Mouse (Mus musculus) layer of hippocampus, postnatal 25 days (tissue): Measurements from ENCODE around the gene Abhd12. TPM values are rescaled to one million over a fixed set of nuclear protein-coding genes. Genes with fewer than 3 reads are reported as not detected.
A peak's percentile ranks its signal among the peaks of the same experiment; 100 is the strongest.

ENCODE experiments used
- DNase-seq, 2 experiments: peaks; one replicate each; pipeline ENCODE4 v3.0.0; 2022; ENCODE audit warnings: mixed read lengths in 2 of 2, low spot score in 1 of 2; ENCODE audit errors: extremely low spot score in 1 of 2
- total RNA-seq, 2 experiments: library from RNA; stranded (reverse); gene quantifications; 2 replicates each; pipeline ENCODE4 v1.2.3; 2021

The Abhd12 gene
- total RNA-seq, 2 experiments from 2014 or later = 296 to 326 TPM

DNA sequence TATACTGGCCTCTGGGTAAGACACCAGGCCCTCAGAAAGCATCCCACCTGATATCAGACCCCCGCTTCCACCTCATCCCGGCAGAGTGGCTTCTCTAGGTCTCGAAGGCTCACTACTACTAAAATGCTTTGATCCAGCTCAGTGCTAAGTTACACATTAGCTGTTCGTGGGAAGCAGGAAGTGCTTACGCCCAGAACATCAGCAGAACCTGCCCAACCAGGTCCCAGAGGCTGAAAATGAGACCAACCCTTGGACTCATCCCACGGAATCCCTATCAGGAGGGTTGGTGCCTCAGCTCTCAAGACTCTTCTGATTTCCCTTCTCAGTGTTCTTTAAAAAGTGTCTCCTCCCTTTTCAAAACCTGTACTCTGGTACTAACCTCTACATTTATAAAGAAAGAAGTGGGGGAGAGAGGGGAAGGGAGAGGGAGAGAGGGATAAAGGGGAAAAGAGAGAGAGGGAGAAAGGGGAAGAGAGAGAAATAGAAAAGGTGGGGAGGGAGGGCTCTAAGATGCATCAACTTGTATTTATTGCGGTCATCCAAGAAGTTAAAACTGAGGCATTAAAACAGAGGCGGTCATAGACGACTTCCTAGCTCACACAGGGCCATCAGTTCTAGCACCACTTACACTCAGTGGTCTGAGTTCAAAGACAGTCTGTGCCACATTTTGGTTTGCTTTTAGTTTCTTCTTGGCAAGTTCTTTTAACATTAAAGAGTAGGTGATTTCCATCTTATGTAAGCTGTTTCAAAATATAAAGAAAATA, 45.6 kb downstream of the Abhd12 start:
- no peak for DNase-seq

DNA sequence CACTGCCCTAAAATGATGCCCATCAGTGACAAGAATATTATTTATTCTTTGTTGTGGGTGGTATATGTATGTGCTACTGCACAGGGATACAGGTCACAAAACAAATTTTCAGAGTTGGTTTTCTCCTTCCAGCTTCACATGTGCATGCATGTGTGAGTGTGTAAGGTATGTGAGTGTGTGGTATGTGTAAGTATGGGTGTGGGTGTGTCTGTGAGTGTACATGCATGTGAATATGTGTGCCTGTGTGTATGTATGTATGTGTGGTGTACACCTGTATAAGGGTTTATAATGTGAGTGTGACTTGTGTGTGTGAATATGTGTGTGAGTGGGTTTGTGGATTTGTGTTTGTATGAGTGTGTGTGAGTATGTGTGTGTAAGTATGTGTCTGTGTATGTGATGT, 49.4 kb downstream of the Abhd12 start:
- DNase-seq = no peak

DNA sequence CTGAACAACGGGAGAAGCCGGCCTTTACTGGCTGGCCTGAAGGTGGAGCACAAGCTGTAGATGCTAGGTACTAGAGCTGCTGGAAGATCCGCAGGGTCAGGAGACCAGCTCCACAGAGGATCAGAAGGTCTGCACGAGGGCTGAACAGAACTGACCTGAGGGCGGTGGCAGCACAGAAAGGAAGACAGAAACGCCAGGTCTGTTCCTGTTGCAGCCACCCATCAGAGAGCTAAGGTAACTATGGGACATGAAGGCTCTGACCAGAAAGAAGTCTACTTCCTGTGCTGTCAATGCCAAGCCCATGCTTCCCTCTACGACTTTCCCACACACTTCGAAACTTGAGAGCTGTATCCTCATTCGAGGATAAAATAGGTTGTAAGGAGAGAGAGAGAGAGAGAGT, 53.3 kb downstream of the Abhd12 start:
- no peak for DNase-seq

DNA sequence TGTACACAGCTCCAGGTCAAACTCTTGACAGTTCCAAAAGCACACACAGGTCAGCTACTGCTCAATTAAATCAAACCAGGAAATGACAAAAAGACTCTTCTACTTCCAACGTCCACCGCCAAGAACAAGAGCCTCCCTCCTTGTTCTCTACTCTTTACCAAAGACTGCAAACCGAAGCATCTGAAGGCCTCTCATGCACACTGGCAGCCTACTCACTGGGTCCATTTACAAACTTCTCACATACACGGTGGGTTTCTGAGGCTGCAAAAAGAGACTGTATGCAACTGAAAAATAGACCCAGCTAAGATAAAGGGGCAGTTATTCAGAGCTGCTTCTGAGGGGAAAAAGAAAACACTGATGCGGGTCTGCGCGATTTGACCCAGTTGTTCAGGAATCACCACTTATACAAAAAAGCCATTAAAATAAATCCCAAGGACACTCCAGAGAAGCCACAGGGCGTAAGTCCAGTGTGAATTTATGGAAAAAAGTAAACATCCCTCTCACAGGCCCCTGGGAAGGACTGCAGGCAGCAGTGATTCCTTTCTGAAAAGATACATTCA, 57.0 kb downstream of the Abhd12 start:
- no peak for DNase-seq

DNA sequence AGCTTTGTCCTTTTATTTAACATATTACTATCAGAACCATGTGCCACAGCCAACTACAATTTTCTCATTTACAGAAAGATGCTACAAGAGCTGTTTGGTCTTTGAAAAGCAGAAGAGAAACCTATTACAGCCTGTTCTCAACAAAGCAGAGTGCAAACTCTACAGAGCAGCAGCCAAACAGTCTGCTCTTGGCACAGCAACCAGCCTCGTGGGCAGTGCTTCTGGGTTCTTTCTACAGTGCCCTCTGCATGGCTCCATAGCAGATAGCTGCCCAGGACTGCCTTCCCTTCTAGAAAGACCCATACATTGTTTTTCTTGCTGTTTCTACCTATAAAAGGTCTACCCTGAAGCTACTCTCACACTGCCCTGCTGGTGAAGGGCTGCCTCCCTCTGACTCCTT, 59.7 kb downstream of the Abhd12 start:
- DNase-seq = peak in 1 of 2 experiments; percentile 42

DNA sequence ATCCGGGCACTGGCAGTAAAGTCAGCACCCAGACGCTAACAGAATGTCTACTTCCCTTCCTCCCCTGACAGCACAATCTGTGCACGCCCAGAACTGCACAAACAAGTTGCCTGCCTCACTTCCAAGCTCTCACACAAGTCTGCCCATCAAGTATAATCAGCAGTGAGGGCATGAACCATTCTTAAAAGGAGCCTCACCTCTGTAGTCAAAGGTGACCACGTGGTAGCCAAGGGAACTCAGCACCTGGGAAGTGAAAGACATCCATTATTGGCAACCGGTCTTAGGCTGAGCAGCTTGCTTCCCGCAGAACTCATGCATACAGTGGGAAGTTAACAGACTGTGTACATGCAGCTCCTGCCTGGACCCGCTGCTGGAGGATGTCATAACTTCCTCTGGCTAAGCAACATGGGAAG, 62.5 kb downstream of the Abhd12 start:
- DNase-seq = peak in 1 of 2 experiments; percentile 34

DNA sequence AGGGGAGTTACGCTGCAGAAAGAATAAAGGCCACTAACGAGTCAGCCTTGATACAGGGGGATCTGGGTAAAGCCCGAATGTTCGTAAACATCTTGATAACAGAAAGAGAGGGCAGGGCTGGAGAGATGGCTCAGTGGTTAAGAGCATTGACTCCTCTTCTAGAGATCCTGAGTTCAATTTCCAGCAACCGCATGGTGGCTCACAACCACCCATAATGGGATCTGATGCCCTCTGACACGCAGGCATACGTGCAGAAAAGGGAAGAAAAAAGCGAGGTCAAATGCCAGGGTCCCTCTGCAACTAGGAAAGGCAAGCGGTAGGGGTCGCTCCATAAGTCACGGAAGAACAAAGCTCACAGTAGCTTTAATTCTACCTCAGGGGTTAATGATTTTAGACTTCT, 63.4 kb downstream of the Abhd12 start:
- peak in 1 of 2 experiments; percentile 2 for DNase-seq

DNA sequence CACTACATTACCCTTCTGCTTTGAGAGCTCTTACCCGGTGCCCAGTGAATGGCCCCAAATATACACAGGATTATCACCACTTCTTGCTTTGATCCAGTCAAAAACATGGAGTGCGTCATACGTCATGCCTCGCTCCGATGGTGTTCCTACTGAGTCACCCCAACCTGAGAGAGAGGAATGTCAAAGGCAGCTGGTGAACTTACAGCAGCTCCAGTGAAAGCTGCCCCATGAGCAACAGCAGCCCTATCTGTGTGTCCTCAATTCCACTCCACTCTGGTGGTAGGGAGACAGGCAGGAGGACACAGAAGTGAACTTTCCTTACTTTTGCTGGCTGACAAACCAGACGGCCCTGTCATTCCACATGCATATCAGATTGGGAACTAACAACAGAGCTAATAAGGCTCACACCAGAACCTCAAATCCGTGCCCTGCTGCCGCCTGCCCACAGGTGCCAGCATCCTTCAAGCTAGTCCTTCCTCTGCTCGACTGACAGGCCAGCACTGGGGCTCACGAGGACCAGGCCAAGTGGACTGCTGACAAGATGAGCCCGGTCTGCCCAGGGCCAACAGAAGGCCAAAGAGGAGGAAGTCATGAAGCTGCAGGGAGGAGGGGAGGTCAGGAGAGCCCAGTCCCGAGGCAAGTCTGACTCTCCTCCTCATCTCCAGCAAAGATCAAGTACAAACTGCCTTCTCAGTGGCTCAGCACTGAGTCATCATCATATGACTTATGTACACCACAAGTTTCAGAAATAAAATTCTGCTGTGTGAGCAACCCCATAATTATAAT, 64.7 kb downstream of the Abhd12 start:
- DNase-seq = no peak

DNA sequence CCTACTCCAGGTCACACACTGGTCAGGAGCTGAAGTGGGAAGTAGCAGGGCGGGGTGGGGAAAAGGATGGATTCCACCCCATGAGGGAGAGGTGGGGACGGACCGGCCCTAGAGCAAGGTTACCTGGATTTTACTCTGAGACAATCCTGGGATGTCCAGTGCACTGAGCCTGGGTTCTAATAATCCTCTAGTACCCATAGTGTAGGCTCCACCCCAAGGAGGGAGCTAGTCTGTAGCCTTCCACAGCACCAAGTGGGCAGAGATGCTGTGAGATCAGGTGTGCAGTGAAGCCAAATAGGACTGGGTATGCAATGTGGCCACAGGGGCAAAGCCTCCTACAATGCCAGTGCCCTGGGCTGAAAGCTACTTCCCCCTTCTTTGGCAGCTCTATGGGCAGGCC, 66.8 kb downstream of the Abhd12 start:
- no peak for DNase-seq

DNA sequence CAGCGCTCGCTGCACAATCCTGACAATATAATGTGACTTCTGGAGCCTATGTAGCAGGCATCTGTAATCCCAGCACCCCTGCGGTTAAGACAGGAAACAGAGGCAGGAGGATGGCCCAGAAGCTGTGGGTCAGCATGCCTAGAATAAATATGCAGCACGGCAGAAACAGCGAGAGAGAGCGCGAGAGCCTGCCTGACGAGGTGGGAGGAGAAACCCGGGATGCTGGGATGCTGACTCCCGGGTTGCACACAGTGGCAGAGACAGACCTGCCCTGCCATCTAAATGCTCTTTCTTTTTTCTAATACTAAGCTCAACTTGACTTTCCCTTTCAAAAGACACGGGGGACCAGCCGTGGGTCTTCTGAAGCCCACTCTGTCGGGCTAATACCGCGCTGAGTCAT, 67.6 kb downstream of the Abhd12 start:
- DNase-seq = no peak

DNA sequence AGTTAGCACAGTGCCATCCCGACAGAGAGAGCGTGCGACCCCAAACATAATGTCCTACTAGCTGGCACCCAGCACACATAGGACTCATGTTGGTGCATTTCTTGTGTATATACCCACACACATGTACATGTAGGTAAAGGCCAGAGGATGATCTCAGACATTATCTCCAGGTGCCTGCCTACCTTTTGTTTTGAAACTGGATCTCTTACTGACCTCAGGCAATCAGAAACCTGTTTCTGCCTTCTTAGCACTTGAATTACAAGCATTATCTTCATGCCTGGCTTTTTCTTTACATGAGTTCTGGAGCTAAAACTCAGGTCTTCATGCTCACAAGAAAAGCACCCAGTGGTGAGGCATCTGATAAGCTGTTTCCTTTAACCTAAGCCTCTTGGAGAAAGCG, 68.6 kb downstream of the Abhd12 start:
- DNase-seq = no peak

DNA sequence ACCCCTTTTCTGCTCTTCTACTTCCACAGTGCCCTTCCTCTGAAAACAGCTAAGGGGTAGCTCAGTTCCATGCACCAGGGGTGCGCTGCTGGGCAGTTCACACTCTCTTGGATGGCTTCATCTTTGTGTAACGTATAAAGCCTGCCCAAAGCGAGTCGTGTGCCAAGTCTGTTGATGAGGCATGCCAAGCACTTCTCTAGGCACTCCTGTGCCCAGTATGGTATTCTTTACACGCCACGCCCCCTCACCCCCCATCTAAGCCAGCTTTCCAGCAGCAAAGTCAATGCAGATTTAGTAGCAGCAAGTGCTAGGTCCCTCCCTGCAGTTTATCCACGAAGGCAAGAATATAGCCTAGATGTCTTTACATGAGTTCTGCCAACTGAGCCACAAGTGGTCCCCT, 69.9 kb downstream of the Abhd12 start:
- no peak for DNase-seq

DNA sequence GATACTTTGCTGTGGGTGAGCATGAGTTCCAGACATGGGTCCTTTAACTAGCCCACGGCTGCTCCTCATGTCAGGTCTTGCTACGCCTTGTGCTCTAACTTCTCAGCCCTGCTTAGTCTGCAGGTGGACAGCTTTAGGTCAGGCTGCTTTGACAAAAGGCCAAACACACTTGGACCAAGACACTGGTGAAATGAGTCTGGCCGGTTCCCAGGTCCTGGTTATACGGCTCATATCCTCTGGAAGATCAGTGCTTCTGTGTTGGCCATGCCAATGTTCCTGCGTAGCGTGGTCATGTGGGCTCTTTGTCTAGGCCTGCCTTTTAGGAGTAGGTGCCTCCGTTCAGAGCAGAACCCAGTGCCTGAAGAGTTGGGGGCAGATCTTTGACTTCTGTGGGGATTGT, 72.5 kb downstream of the Abhd12 start:
- no peak for DNase-seq

DNA sequence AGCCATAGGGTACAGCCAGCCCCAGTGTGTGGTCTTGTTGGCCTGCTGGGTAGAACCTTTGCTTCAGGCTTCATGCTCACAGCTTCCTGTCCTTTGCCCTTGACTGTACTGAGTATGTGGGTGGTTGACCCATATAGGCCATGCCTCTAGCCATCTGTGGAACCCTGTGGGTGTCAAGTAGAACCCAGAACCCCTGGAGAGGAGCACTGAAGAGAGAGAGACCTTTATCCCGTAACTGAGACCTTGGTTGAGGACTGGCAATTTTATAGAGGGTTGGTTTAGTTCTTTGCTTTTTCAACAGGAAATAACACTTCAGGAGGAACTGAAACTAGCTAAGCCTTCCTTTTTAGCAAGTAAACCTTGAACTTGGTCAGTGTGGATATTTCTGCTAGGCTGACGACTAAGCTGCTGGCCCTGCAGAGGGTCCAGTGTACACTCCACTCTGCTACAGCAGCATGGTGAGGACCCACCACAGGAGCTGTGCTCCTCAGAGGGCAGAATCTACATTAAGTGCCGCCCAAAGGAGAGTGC, 73.6 kb downstream of the Abhd12 start:
- DNase-seq = no peak

DNA sequence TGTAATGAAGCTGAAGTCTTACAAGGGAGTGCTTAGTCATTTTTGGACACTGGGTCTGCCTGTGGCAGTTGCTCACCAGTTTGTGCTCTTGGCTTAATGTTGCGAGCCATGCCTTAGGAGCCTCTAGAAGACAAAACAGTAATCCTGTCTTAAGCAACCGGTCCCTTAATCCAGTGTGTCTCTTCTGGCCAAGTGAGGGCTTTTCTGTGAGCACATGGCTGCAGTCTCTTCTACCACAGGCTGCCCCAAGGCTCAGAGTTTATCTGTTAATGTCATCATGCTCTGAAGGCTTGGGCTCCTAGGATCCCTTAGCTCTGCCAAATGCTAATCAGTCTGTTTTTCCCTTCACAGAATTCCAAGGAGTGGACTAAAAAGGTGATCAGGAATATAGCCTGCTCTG, 74.5 kb downstream of the Abhd12 start:
- DNase-seq = no peak

DNA sequence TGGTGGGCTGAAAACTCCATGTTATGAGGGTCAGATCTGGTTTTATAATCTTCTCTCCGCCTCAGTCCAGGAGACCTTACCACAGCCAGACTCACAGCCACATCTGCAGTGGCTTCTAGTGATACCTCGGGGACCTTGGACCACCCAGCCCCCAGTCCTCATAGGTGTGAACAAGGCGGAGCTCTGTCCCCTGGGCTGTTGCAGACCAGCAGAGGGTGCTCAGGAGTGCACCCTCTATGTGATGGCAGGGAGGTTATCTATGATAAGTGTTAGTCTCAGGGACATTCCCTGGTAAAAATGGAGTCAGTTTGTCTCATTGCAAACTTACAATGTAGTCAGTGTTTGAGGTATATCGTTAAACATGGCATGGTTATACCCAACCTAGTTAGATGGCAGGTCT, 75.9 kb downstream of the Abhd12 start:
- DNase-seq = no peak

DNA sequence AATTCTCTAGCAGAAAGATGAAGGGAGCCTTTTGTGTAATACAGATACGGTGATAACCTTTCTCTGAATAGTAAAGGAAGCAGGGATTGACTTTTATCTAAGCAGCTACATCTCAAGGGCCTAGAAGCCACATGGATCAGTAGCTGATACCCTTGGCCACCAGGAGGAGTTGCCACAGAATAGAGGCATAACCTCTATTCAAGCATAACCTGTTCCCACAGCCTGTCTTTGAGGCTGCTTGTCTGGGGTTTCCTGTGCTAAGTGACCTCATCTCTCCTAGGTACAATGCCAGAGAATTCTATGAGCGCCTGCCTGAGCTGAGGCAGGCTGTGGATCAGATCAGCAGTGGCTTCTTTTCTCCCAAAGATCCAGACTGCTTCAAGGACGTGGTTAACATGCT, 76.4 kb downstream of the Abhd12 start:
- no peak for DNase-seq

DNA sequence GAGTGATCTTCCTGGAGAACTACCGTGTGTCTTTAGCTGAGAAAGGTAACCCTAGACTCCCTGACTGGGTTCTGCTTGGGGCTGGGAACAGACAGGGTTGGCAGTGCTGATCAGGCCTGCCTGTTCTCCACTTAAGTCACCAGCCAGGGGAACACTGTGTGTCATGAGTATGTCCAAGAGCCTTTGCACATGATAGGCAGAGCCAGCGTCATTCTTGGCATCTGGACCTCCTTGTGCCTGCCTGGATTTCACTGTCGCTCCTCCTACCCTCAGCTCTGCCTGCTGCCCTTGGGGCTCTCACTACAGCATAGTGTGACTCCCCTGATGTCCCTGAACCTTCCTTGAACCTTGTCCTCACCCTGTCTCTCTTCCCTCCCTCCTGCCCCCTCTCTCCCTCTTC, 78.1 kb downstream of the Abhd12 start:
- no peak for DNase-seq

DNA sequence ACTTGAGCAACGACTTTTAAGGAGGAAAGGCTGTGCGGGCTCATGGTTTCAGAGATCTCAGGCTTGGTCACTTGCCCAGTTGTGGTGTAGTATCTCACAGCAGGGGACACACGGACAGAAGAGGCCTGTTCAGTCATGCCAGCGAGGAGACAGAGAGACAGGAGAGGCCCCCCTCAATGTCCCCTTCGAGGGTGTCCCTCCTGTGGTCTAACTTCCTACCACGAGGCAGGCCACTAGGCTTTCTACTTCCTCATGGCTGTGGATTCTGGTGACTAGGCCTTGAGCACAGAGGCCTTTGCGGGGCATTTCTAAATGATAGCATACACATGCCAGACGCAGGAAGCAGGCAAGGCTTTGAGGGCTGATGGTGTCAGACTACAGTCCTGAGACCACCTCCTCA, 81.6 kb downstream of the Abhd12 start:
- DNase-seq = no peak

DNA sequence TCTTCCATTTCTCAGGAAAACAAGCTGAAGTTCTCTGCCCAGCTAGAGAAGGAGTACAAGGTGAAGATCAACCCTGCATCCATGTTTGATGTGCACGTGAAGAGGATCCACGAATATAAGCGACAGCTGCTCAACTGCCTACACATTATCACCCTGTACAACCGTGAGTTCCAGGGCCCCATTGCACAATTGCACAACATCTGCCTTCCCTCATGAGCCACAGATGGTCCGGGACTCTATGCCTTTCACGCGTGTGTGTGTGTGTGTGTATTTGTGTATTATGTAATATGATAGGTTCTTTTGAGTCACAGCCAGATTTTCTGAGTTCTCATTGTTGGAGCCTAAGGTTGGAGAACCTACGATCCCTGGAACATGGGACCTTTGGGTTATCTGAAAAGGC, 83.8 kb downstream of the Abhd12 start:
- no peak for DNase-seq

DNA sequence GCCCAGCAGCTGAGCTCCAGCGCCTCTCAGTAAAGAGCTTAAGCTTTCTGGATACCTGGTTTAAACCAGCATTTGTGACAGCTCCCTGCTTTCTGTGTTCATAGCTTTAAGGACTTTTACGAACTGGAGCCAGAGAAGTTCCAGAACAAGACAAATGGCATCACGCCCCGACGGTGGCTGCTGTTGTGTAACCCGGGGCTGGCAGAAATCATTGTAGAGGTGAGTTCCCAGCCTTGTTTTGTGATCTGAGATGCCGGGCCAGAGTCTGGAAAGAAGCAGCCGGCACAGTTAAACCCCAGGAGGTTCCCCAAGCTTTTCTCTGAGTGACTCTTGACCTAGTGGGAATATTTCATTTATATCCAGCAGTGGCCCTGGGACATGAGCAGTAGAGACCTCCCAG, 85.8 kb downstream of the Abhd12 start:
- DNase-seq = no peak
